Mouse (Mus musculus) stomach, postnatal 0 days (tissue): ENCODE measurements at regions not wholly inside any gene's neighbourhood (a gene's known extent, or its start where the extent isn't known, plus 50 kb on each side); places are given as distances from the start of the nearest gene placed in this dataset.

Source experiments
- CTCF ChIP-seq: IDR thresholded peaks from 2 replicates; pipeline ENCODE4 v1.5.1; 2016; ENCODE audit warnings: antibody characterized with exemption, low read depth, mild to moderate bottlenecking, moderate library complexity
- EP300 ChIP-seq: optimal IDR thresholded peaks from 2 replicates; pipeline ENCODE3; 2016; ENCODE audit warnings: antibody characterized with exemption

GRCm38 (mm10) chr13:102521427-102521826 lies 171.9 kb upstream of the Cd180 start:
- TF ChIP-seq CTCF (no peak), EP300 (no peak)
